Mouse (Mus musculus) liver, embryonic 14.5 days (tissue): Measurements from ENCODE around the gene Gm49340. TPM values are rescaled to one million over a fixed set of nuclear protein-coding genes. Genes with fewer than 3 reads are reported as not detected.

ENCODE experiments used
- ATAC-seq: fragments of 200-750 bp; cut with Nextera tagmentation; 2 replicates; pipeline ENCODE4 v1.8.0; 2017; ENCODE audit warnings: moderate number of reproducible peaks, mild to moderate bottlenecking, moderate library complexity; ENCODE audit not compliant: insufficient read depth
- DNase-seq, 3 experiments: peaks; one replicate each; pipeline ENCODE4 v3.0.0-alpha.2; 2012 to 2013; ENCODE audit warnings: low read depth in 3 of 3, low spot score in 3 of 3
- H3K27ac ChIP-seq: fragments of 300-500 bp; sonication (generic); 2 replicates; pipeline ENCODE4 v1.5.1; 2014; ENCODE audit warnings: moderate library complexity, mild to moderate bottlenecking, control low read depth, inconsistent platforms
- H3K27me3 ChIP-seq: fragments of 300-500 bp; sonication (generic); 2 replicates; pipeline ENCODE4 v1.6.1; 2014; ENCODE audit warnings: mild to moderate bottlenecking, low read length, moderate library complexity; ENCODE audit not compliant: control insufficient read depth, insufficient read depth
- H3K36me3 ChIP-seq: fragments of 300-500 bp; sonication (generic); replicated peaks from 2 replicates; pipeline ENCODE4 v1.6.1; 2014; ENCODE audit warnings: low read depth; ENCODE audit not compliant: control insufficient read depth, insufficient read depth
- H3K4me1 ChIP-seq, 2 experiments: fragments of 200-500 bp in 1 of 2; fragments of 300-500 bp in 1 of 2; sonication (generic) in 1 of 2; replicated peaks; 2 replicates each; pipeline ENCODE4 v1.6.1; 2012 to 2014; ENCODE audit warnings: antibody characterized with exemption in 1 of 2, inconsistent platforms in 1 of 2, low read length in 1 of 2; ENCODE audit not compliant: control insufficient read depth in 2 of 2, insufficient read depth in 2 of 2
- H3K4me2 ChIP-seq: fragments of 300-500 bp; sonication (generic); 2 replicates; pipeline ENCODE4 v1.6.1; 2014; ENCODE audit warnings: low read depth, mild to moderate bottlenecking, control low read depth, moderate library complexity
- H3K4me3 ChIP-seq, 2 experiments: fragments of 200-500 bp in 1 of 2; fragments of 300-500 bp in 1 of 2; sonication (generic) in 1 of 2; 2 replicates each; pipeline ENCODE4 v1.5.1; 2012 to 2014; ENCODE audit warnings: low read depth in 2 of 2, low read length in 2 of 2, mild to moderate bottlenecking in 2 of 2, control low read depth in 1 of 2, inconsistent platforms in 1 of 2, moderate library complexity in 1 of 2; ENCODE audit not compliant: insufficient read depth in 1 of 2
- H3K9ac ChIP-seq: fragments of 300-500 bp; sonication (generic); replicated peaks from 2 replicates; pipeline ENCODE4 v1.6.1; 2014; ENCODE audit warnings: mild to moderate bottlenecking, control low read depth, moderate library complexity
- H3K9me3 ChIP-seq: fragments of 300-500 bp; sonication (generic); 2 replicates; pipeline ENCODE4 v1.6.1; 2016; ENCODE audit warnings: low read length, mixed read lengths; ENCODE audit not compliant: control insufficient read depth
- CTCF ChIP-seq: IDR thresholded peaks from 2 replicates; pipeline ENCODE4 v1.5.1; 2016; ENCODE audit warnings: antibody characterized with exemption, low read depth, control low read depth
- EP300 ChIP-seq: IDR thresholded peaks from 2 replicates; pipeline ENCODE4 v1.6.1; 2016; ENCODE audit warnings: antibody characterized with exemption, low read depth
- WGBS: fragments of 180-500 bp; shearing (Covaris S2); extraction: QIAGEN DNeasy Blood & Tissue Kit; methylation state at CpG from one replicate; pipeline ENCODE4 v1.1.7; 2014; ENCODE audit not compliant: insufficient replicate concordance; 5-methylcytosine and 5-hydroxymethylcytosine counted together
- polyA plus RNA-seq, 2 experiments: library from polyadenylated mRNA; depleted of rRNA in 1 of 2; stranded (reverse) in 1 of 2; unstranded in 1 of 2; fragments of >200 nt; fragmentation: Nextera tagmentation in 1 of 2; extraction: Ambion mirVana in 1 of 2; gene quantifications; 2 replicates each; pipeline versions ENCODE4 v1.2.1 to v1.2.3; 2012 to 2014

Gene Gm49340
- polyA plus RNA-seq, 2 experiments = 0.12 TPM; not detected in 1

DNA sequence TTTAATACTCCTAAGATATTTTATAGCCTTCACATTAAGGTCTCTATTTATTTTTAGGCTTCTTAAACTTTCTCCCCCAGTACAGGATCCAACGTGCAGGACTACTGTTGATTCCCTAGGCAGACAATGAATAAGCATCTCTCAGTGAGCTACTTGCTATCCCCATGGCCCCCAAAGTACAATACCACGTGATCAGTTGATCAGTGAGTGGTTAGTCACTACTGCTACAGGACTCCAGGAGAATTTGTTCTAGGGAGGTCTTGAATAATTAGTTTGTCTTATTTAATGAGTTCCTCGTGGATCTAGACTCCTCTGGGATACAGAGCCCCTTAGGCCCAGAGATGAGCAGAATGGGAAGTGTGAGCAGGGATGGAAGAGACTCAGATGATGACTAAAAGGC lies 20.9 kb downstream of the Gm49340 start, which contains the start of gene Olfr20:
Gene Olfr20, plus strand, starts transcription at position 301 of the 400 bp plus-strand sequence.
- 27% methylated on average over 3 of the region's 3 CpGs for WGBS
- no peak for ATAC-seq
- H3K27me3 ChIP-seq = no peaks in the 10 kb centered on the region

DNA sequence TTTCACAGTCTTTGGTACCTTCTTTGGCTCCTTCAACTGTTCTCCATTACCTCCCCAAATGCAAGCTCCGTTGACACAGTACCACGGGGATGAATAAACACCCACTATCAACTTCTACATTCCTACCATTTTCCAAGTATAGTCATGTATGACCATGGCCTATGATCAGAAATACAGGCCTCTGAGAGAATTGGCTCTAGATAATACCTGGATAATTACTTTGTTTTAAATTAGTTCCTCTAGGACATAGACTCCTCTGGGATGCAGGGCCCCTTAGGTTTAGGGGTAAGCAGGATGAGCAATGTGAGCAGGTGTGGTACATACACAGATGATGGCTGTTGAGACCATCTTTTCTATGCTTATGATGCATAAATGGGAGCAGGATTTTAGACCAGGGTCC lies 41.4 kb downstream of the Gm49340 start, which contains the start of gene Olfr376:
Gene Olfr376, plus strand, starts transcription at position 301 of the 400 bp plus-strand sequence.
- Histone ChIP-seq H3K9ac (no peak within 1 kb of the TSS), H3K4me2 (no peak within 1 kb of the TSS), H3K27ac (no peak within 1 kb of the TSS), H3K4me1 (no peaks in the 10 kb centered on the region), H3K27me3 (no peaks in the 10 kb centered on the region), H3K36me3 (no peaks in the 10 kb centered on the region), H3K4me3 (no peak within 1 kb of the TSS), H3K9me3 (no peaks in the 10 kb centered on the region)
- ATAC-seq = no peak
- no peak for TF ChIP-seq EP300
- TF ChIP-seq CTCF = no peak
- 69% methylated on average over 2 of the region's 2 CpGs for WGBS
- no peak for DNase-seq

More for the DNA sequence above, 20.9 kb downstream of the Gm49340 start, which contains the start of gene Olfr20:
- H3K36me3 ChIP-seq = no peaks in the 10 kb centered on the region
- no peak within 1 kb of the TSS for H3K9ac ChIP-seq
- no peak within 1 kb of the TSS for H3K4me3 ChIP-seq
- no peaks in the 10 kb centered on the region for H3K4me1 ChIP-seq
- no peak within 1 kb of the TSS for H3K27ac ChIP-seq
- no peak for TF ChIP-seq CTCF
- no peak for TF ChIP-seq EP300
- no peaks in the 10 kb centered on the region for H3K9me3 ChIP-seq
- no peak for DNase-seq
- H3K4me2 ChIP-seq = no peak within 1 kb of the TSS

DNA sequence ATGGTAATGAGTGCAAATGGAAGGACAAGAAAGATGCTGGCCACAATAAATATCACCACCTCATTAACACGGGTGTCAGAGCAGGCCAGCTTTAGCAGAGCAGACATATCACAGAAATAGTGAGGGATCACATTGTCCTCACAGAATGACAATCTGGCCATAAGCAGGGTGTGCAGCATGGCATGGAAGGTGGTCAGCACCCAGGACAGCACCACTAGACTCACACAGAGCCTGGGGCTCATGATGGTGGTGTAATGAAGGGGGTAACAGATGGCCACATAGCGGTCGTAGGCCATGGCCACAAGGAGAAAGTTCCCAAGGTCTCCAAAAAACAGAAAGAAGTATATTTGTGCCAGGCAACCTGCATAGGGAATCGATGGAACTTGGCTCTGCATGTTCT lies 65.8 kb downstream of the Gm49340 start:
- Histone ChIP-seq H3K4me2 (no peak overlapping the region), H3K9me3 (no peaks in the 10 kb centered on the region), H3K4me1 (no peaks in the 10 kb centered on the region), H3K27me3 (no peaks in the 10 kb centered on the region), H3K27ac (no peak overlapping the region), H3K36me3 (no peaks in the 10 kb centered on the region), H3K4me3 (no peak overlapping the region), H3K9ac (no peak overlapping the region)
- TF ChIP-seq CTCF = no peak
- no peak for TF ChIP-seq EP300
- ATAC-seq (no peak), DNase-seq (no peak)
- 51% methylated on average over 4 of the region's 4 CpGs for WGBS

DNA sequence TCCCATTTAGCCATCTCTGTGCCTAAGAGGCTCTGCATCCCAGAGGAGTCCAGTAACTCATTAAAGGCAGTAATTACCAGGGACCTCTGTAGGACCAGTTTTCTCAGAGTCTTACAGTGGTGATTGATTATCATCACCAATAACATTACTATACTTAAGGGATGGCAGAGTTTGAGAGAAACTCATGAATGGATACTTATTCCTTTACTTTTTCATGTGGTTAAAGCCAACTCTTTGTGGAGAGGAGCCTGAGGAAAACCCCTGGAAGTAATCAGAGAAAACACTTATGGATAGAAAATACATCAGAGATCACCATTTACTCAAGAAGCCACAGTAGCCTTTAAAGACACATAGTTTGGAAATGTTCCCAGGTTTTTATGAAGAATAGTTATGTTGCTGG lies 70.0 kb downstream of the Gm49340 start, which contains the start of gene Olfr1:
Gene Olfr1, minus strand, starts transcription at position 101 of the 400 bp plus-strand sequence.
- TF ChIP-seq CTCF (no peak), EP300 (no peak)
- H3K4me2 ChIP-seq = no peak within 1 kb of the TSS
- no peaks in the 10 kb centered on the region for H3K4me1 ChIP-seq
- no peak within 1 kb of the TSS for H3K4me3 ChIP-seq
- no peak within 1 kb of the TSS for H3K9ac ChIP-seq
- no peaks in the 10 kb centered on the region for H3K36me3 ChIP-seq
- DNase-seq (no peak), ATAC-seq (no peak)
- H3K27ac ChIP-seq = no peak within 1 kb of the TSS
- no peaks in the 10 kb centered on the region for H3K27me3 ChIP-seq
- H3K9me3 ChIP-seq = no peaks in the 10 kb centered on the region

Other genes starting within 250 kb of the Gm49340 start
- gene Itgae, start 239.2 kb upstream of the Gm49340 start, polyA plus RNA-seq (2012; rRNA removed) = 0.02 and 0.03 TPM in 2 replicates
- gene Itgae, start 239.2 kb upstream of the Gm49340 start, polyA plus RNA-seq (2014; fragmentation: Nextera tagmentation; extraction: Ambion mirVana) = 0.03 and 0.06 TPM in 2 replicates
- gene Haspin, start 191.4 kb upstream of the Gm49340 start, polyA plus RNA-seq (2012; rRNA removed) = 4.5 and 5.7 TPM in 2 replicates
- 10.5 and 12.6 TPM in 2 replicates for gene Haspin, start 191.4 kb upstream of the Gm49340 start, polyA plus RNA-seq (2014; fragmentation: Nextera tagmentation; extraction: Ambion mirVana)
- gene P2rx5, start 169.3 kb upstream of the Gm49340 start, polyA plus RNA-seq (2012; rRNA removed) = 0.05 and 0.08 TPM in 2 replicates
- 0.15 and 0.16 TPM in 2 replicates for gene P2rx5, start 169.3 kb upstream of the Gm49340 start, polyA plus RNA-seq (2014; fragmentation: Nextera tagmentation; extraction: Ambion mirVana)
- 38.3 and 40.1 TPM in 2 replicates for gene Emc6, start 152.7 kb upstream of the Gm49340 start, polyA plus RNA-seq (2012; rRNA removed)
- 80.3 and 83.7 TPM in 2 replicates for gene Emc6, start 152.7 kb upstream of the Gm49340 start, polyA plus RNA-seq (2014; fragmentation: Nextera tagmentation; extraction: Ambion mirVana)
- 10.8 and 11.6 TPM in 2 replicates for gene Tax1bp3, start 152.7 kb upstream of the Gm49340 start, polyA plus RNA-seq (2012; rRNA removed)
- 25.8 and 26.7 TPM in 2 replicates for gene Tax1bp3, start 152.7 kb upstream of the Gm49340 start, polyA plus RNA-seq (2014; fragmentation: Nextera tagmentation; extraction: Ambion mirVana)
- 4.5 and 5.3 TPM in 2 replicates for gene Ctns, start 130.7 kb upstream of the Gm49340 start, polyA plus RNA-seq (2012; rRNA removed)
- gene Ctns, start 130.7 kb upstream of the Gm49340 start, polyA plus RNA-seq (2014; fragmentation: Nextera tagmentation; extraction: Ambion mirVana) = 4.8 and 6.8 TPM in 2 replicates
- 1.6 and 2.0 TPM in 2 replicates for gene Shpk, start 130.3 kb upstream of the Gm49340 start, polyA plus RNA-seq (2012; rRNA removed)
- 1.5 and 2.4 TPM in 2 replicates for gene Shpk, start 130.3 kb upstream of the Gm49340 start, polyA plus RNA-seq (2014; fragmentation: Nextera tagmentation; extraction: Ambion mirVana)
- 0.03 TPM in 1 of 2 replicates, not detected in the other for gene Trpv1, start 95.4 kb upstream of the Gm49340 start, polyA plus RNA-seq (2012; rRNA removed)
- not detected in 2 replicates for gene Trpv1, start 95.4 kb upstream of the Gm49340 start, polyA plus RNA-seq (2014; fragmentation: Nextera tagmentation; extraction: Ambion mirVana)
- 0.01 TPM in 2 replicates for gene Trpv3, start 62.4 kb upstream of the Gm49340 start, polyA plus RNA-seq (2012; rRNA removed)
- 0.03 TPM in 1 of 2 replicates, not detected in the other for gene Trpv3, start 62.4 kb upstream of the Gm49340 start, polyA plus RNA-seq (2014; fragmentation: Nextera tagmentation; extraction: Ambion mirVana)
- gene Aspa, start 145 bp upstream of the Gm49340 start, polyA plus RNA-seq (2012; rRNA removed) = 1.6 and 2.2 TPM in 2 replicates
- 2.5 and 3.2 TPM in 2 replicates for gene Aspa, start 145 bp upstream of the Gm49340 start, polyA plus RNA-seq (2014; fragmentation: Nextera tagmentation; extraction: Ambion mirVana)
- 1.3 and 2.0 TPM in 2 replicates for gene Spata22, start within 50 bp of the Gm49340 start, polyA plus RNA-seq (2012; rRNA removed)
- 0.64 and 1.0 TPM in 2 replicates for gene Spata22, start within 50 bp of the Gm49340 start, polyA plus RNA-seq (2014; fragmentation: Nextera tagmentation; extraction: Ambion mirVana)
- 0.31 and 0.47 TPM in 2 replicates for gene Olfr20, start 21.0 kb downstream of the Gm49340 start, polyA plus RNA-seq (2012; rRNA removed)
- gene Olfr20, start 21.0 kb downstream of the Gm49340 start, polyA plus RNA-seq (2014; fragmentation: Nextera tagmentation; extraction: Ambion mirVana) = 0.05 TPM in 1 of 2 replicates, not detected in the other
- not detected in 2 replicates for gene Olfr376, start 41.5 kb downstream of the Gm49340 start, polyA plus RNA-seq (2012; rRNA removed)
- not detected in 2 replicates for gene Olfr376, start 41.5 kb downstream of the Gm49340 start, polyA plus RNA-seq (2014; fragmentation: Nextera tagmentation; extraction: Ambion mirVana)
- not detected in 2 replicates for gene Olfr1, start 69.9 kb downstream of the Gm49340 start, polyA plus RNA-seq (2012; rRNA removed)
- gene Olfr1, start 69.9 kb downstream of the Gm49340 start, polyA plus RNA-seq (2014; fragmentation: Nextera tagmentation; extraction: Ambion mirVana) = not detected in 2 replicates
- gene Olfr378, start 98.7 kb downstream of the Gm49340 start, polyA plus RNA-seq (2012; rRNA removed) = not detected in 2 replicates
- gene Olfr378, start 98.7 kb downstream of the Gm49340 start, polyA plus RNA-seq (2014; fragmentation: Nextera tagmentation; extraction: Ambion mirVana) = not detected in 2 replicates
- gene Olfr380, start 127.8 kb downstream of the Gm49340 start, polyA plus RNA-seq (2012; rRNA removed) = not detected in 2 replicates
- gene Olfr380, start 127.8 kb downstream of the Gm49340 start, polyA plus RNA-seq (2014; fragmentation: Nextera tagmentation; extraction: Ambion mirVana) = not detected in 2 replicates
- gene Olfr381, start 161.9 kb downstream of the Gm49340 start, polyA plus RNA-seq (2012; rRNA removed) = not detected in 2 replicates
- gene Olfr381, start 161.9 kb downstream of the Gm49340 start, polyA plus RNA-seq (2014; fragmentation: Nextera tagmentation; extraction: Ambion mirVana) = not detected in 2 replicates
- gene Olfr382, start 187.5 kb downstream of the Gm49340 start, polyA plus RNA-seq (2012; rRNA removed) = not detected in 2 replicates
- gene Olfr382, start 187.5 kb downstream of the Gm49340 start, polyA plus RNA-seq (2014; fragmentation: Nextera tagmentation; extraction: Ambion mirVana) = not detected in 2 replicates